In genomic region chr9:16500382-16501185, GRCm38 (mm10) we compare ENCODE assay signal across 8 mouse cellular contexts. TPM values are rescaled to one million over a fixed set of nuclear protein-coding genes. Genes with fewer than 3 reads are reported as not detected.
DNase-seq lines count a peak whose midpoint lies in the region; ATAC-seq and TF ChIP-seq lines count a peak whose summit lies in the region.

No protein-coding gene starts in this region.

- H3K4me3 ChIP-seq in ES-E14 (ENCODE audit: insufficient read depth in 1 of 2, low read depth in 1 of 2, low read length in 2 of 2, poor library complexity in 1 of 2, severe bottlenecking in 1 of 2) = peak overlapping the region; percentile 24 to 65; a peak in 3 of 4 replicates
- H3K4me3 ChIP-seq in forebrain, embryonic 15.5 days = peak overlapping the region; percentile 70
- H3K4me3 ChIP-seq in intestine, embryonic 14.5 days (ENCODE audit: low read depth, low read length) = peak overlapping the region; percentile 55
- peak overlapping the region; percentile 60 for H3K4me3 ChIP-seq in limb, embryonic 11.5 days (ENCODE audit: low read depth, low read length)
- H3K4me3 ChIP-seq in midbrain, embryonic 12.5 days = peak overlapping the region; percentile 69
- peak overlapping the region; percentile 58 for H3K4me3 ChIP-seq in stomach, embryonic 16.5 days (replicated peaks; ENCODE audit: low read length)

- peak; percentile 27 for DNase-seq in ES-E14 (ENCODE audit: low read depth, low spot score)
- DNase-seq in brain, adult 2 months (ENCODE audit: low read depth, low spot score) = peak; percentile 77
- peak; percentile 79 for DNase-seq in intestine, embryonic 14.5 days (ENCODE audit: low spot score)
- DNase-seq in limb, embryonic 11.5 days (ENCODE audit: low spot score) = peak; percentile 78

- peak overlapping the region; percentile 76 for H3K4me2 ChIP-seq in forebrain, embryonic 15.5 days (replicated peaks)
- H3K4me2 ChIP-seq in intestine, embryonic 14.5 days (ENCODE audit: low read length) = peak overlapping the region; percentile 96
- H3K4me2 ChIP-seq in limb, embryonic 11.5 days (ENCODE audit: low read depth, severe bottlenecking) = peak overlapping the region; percentile 87
- peak overlapping the region; percentile 69 for H3K4me2 ChIP-seq in midbrain, embryonic 12.5 days (replicated peaks)
- peak overlapping the region; percentile 87 for H3K4me2 ChIP-seq in stomach, embryonic 16.5 days (ENCODE audit: low read depth, low read length)

- no peaks in the 10 kb centered on the region for H3K36me3 ChIP-seq in ES-E14 (ENCODE audit: control insufficient read depth, insufficient read depth, low read length, poor library complexity, severe bottlenecking)
- H3K36me3 ChIP-seq in forebrain, embryonic 15.5 days = no peaks in the 10 kb centered on the region
- no peaks in the 10 kb centered on the region for H3K36me3 ChIP-seq in intestine, embryonic 14.5 days (ENCODE audit: control insufficient read depth, insufficient read depth, low read length)
- H3K36me3 ChIP-seq in limb, embryonic 11.5 days (ENCODE audit: control insufficient read depth, insufficient read depth, low read length) = no peaks in the 10 kb centered on the region
- no peaks in the 10 kb centered on the region for H3K36me3 ChIP-seq in midbrain, embryonic 12.5 days
- H3K36me3 ChIP-seq in stomach, embryonic 16.5 days (ENCODE audit: control insufficient read depth, insufficient read depth, low read length) = no peaks in the 10 kb centered on the region

- H3K27me3 ChIP-seq in forebrain, embryonic 15.5 days = no peaks in the 10 kb centered on the region
- H3K27me3 ChIP-seq in intestine, embryonic 14.5 days (replicated peaks; ENCODE audit: control insufficient read depth, insufficient read depth, low read length) = peaks cover 43% of the 10 kb centered on the region
- no peaks in the 10 kb centered on the region for H3K27me3 ChIP-seq in limb, embryonic 11.5 days (ENCODE audit: control insufficient read depth, insufficient read depth, low read length)
- H3K27me3 ChIP-seq in midbrain, embryonic 12.5 days = peaks cover 3% of the 10 kb centered on the region; the same call in 1 of the 2 replicates
- peaks cover 16% of the 10 kb centered on the region for H3K27me3 ChIP-seq in stomach, embryonic 16.5 days (ENCODE audit: control insufficient read depth, insufficient read depth, low read length)

- peaks cover 0 to 3% of the 10 kb centered on the region in 2 experiments; a peak in 2 of 4 replicates for H3K4me1 ChIP-seq in ES-E14 (ENCODE audit: control insufficient read depth in 2 of 2, insufficient read depth in 2 of 2, low read length in 2 of 2, poor library complexity in 1 of 2)
- peaks cover 14% of the 10 kb centered on the region for H3K4me1 ChIP-seq in forebrain, embryonic 15.5 days
- 0 out of 2 replicates have a peak, but pooled peaks cover 4% of the 10 kb centered on the region for H3K4me1 ChIP-seq in intestine, embryonic 14.5 days (replicated peaks; ENCODE audit: control insufficient read depth, insufficient read depth, low read length)
- peaks cover 10% of the 10 kb centered on the region; the same call in 1 of the 2 replicates for H3K4me1 ChIP-seq in limb, embryonic 11.5 days (ENCODE audit: control insufficient read depth, insufficient read depth, low read length)
- peaks cover 23% of the 10 kb centered on the region for H3K4me1 ChIP-seq in midbrain, embryonic 12.5 days
- H3K4me1 ChIP-seq in stomach, embryonic 16.5 days (ENCODE audit: control insufficient read depth, insufficient read depth, low read length) = no peaks in the 10 kb centered on the region

- in situ Hi-C loops in ES-E14 (cut with MboI; ENCODE audit: low sequenced_read_pairs in 2 of 2, unreplicated experiment in 2 of 2) = no loop called here

- no peaks in the 10 kb centered on the region for H3K9me3 ChIP-seq in ES-E14 (ENCODE audit: control insufficient read depth, insufficient read depth, low read depth, low read length)
- no peaks in the 10 kb centered on the region for H3K9me3 ChIP-seq in forebrain, embryonic 15.5 days
- H3K9me3 ChIP-seq in intestine, embryonic 14.5 days (ENCODE audit: control insufficient read depth, low read length) = no peaks in the 10 kb centered on the region
- H3K9me3 ChIP-seq in limb, embryonic 11.5 days (ENCODE audit: control insufficient read depth, low read length) = no peaks in the 10 kb centered on the region
- no peaks in the 10 kb centered on the region for H3K9me3 ChIP-seq in midbrain, embryonic 12.5 days
- H3K9me3 ChIP-seq in stomach, embryonic 16.5 days (replicated peaks; ENCODE audit: control insufficient read depth, low read length) = no peaks in the 10 kb centered on the region

- under 1% methylated on average over 41 of the region's 41 CpGs for WGBS in forebrain, embryonic 15.5 days
- under 1% methylated on average over 41 of the region's 41 CpGs for WGBS in intestine, embryonic 14.5 days
- under 1% methylated on average over 41 of the region's 41 CpGs for WGBS in limb, embryonic 11.5 days
- under 1% methylated on average over 41 of the region's 41 CpGs for WGBS in midbrain, embryonic 12.5 days
- WGBS in stomach, embryonic 16.5 days = under 1% methylated on average over 41 of the region's 41 CpGs

- H3K27ac ChIP-seq in ES-E14 (ENCODE audit: insufficient read depth, low read depth, low read length, poor library complexity, severe bottlenecking) = no peak overlapping the region
- H3K27ac ChIP-seq in forebrain, embryonic 15.5 days (replicated peaks) = peak overlapping the region; percentile 94
- H3K27ac ChIP-seq in intestine, embryonic 14.5 days (ENCODE audit: low read depth) = 0 out of 2 replicates have a peak overlapping the region, but pooled peaks have one; percentile 22
- H3K27ac ChIP-seq in limb, embryonic 11.5 days (replicated peaks; ENCODE audit: low read depth, low read length) = peak overlapping the region; percentile 68; the same call in 1 of the 2 replicates
- peak overlapping the region; percentile 92 for H3K27ac ChIP-seq in midbrain, embryonic 12.5 days (replicated peaks)
- H3K27ac ChIP-seq in stomach, embryonic 16.5 days (ENCODE audit: low read length) = peak overlapping the region; percentile 66; the same call in 1 of the 2 replicates

- no peak overlapping the region for H3K9ac ChIP-seq in ES-E14 (ENCODE audit: insufficient read depth, low read depth, low read length, poor library complexity, severe bottlenecking)
- peak overlapping the region; percentile 68 for H3K9ac ChIP-seq in forebrain, embryonic 15.5 days (replicated peaks)
- H3K9ac ChIP-seq in intestine, embryonic 14.5 days (ENCODE audit: low read length) = peak overlapping the region; percentile 14
- peak overlapping the region; percentile 70 for H3K9ac ChIP-seq in limb, embryonic 11.5 days (ENCODE audit: low read length)
- peak overlapping the region; percentile 86 for H3K9ac ChIP-seq in midbrain, embryonic 12.5 days (replicated peaks)
- peak overlapping the region; percentile 64 for H3K9ac ChIP-seq in stomach, embryonic 16.5 days (ENCODE audit: low read length)

- ATAC-seq in forebrain, embryonic 15.5 days (replicated peaks) = peak; percentile 46
- ATAC-seq in intestine, embryonic 14.5 days (replicated peaks; ENCODE audit: low FRiP score, low TSS enrichment, low read depth) = no peak
- ATAC-seq in limb, embryonic 11.5 days (ENCODE audit: insufficient number of reproducible peaks, low FRiP score, low TSS enrichment, low read depth) = peak; percentile 63
- peak; percentile 55 for ATAC-seq in midbrain, embryonic 12.5 days (ENCODE audit: low FRiP score, low read depth)
- ATAC-seq in stomach, embryonic 16.5 days (ENCODE audit: insufficient read depth, low FRiP score) = no peak
- no peak for ATAC-seq in granulocyte monocyte progenitor cell, adult 5-6 weeks (replicated peaks; ENCODE audit: poor library complexity, severe bottlenecking)

TF ChIP-seq in ES-E14, 5 proteins besides CTCF, POLR2A, EP300 and RAD21:
- TF ChIP-seq MAFK (IDR thresholded peaks at IDR 0.05; ENCODE audit: insufficient read depth, low read depth, low read length) (no peak), CHD2 (IDR thresholded peaks at IDR 0.05; ENCODE audit: low read depth, low read length) (no peak), ZC3H11A (IDR thresholded peaks at IDR 0.05; ENCODE audit: borderline replicate concordance, low read depth, low read length) (no peak), HCFC1 (IDR thresholded peaks at IDR 0.05; ENCODE audit: borderline replicate concordance, insufficient read depth, low read length) (no peak), ZNF384 (IDR thresholded peaks at IDR 0.05; ENCODE audit: low read depth, low read length) (no peak)

RNA-seq across cellular contexts. Expression of gene Fat3, which starts 0.5 kb away (rescaled TPM):
- total RNA-seq in ES-E14 (2012; rRNA removed) = 0.42 and 0.58 TPM in 2 replicates
- 11.7 and 12.0 TPM in 2 replicates for polyA plus RNA-seq in forebrain, embryonic 15.5 days (2015; fragmentation: Nextera tagmentation; extraction: Ambion mirVana)
- polyA plus RNA-seq in intestine, embryonic 14.5 days (2014; fragmentation: Nextera tagmentation; extraction: Ambion mirVana) = 1.2 and 1.3 TPM in 2 replicates
- polyA plus RNA-seq in limb, embryonic 11.5 days (2014; fragmentation: Nextera tagmentation; extraction: Ambion mirVana) = 3.4 and 4.0 TPM in 2 replicates
- 12.3 and 13.2 TPM in 2 replicates for polyA plus RNA-seq in midbrain, embryonic 12.5 days (2016; fragmentation: Nextera tagmentation; extraction: Ambion mirVana)
- polyA plus RNA-seq in stomach, embryonic 16.5 days (2015; fragmentation: Nextera tagmentation; extraction: Ambion mirVana) = 1.1 and 1.2 TPM in 2 replicates
- total RNA-seq in granulocyte monocyte progenitor cell, adult 5-6 weeks (2014; fragmentation: Nextera tagmentation) = not detected in 2 replicates
- total RNA-seq in granulocyte monocyte progenitor cell, adult 5-6 weeks (2017) = not detected in 2 replicates

Comparison
In these comparisons a context has a peak if more than half of its experiments do, and no peak if none do; other contexts are left out.
1. DNase-seq: peak in every context shown above with its lines; median percentile 79 in intestine, embryonic 14.5 days; 78 in limb, embryonic 11.5 days; 77 in brain, adult 2 months; 27 in ES-E14.
2. ATAC-seq: peak in forebrain, embryonic 15.5 days (single experiment), limb, embryonic 11.5 days (single experiment) and midbrain, embryonic 12.5 days (single experiment); none in intestine, embryonic 14.5 days (single experiment), stomach, embryonic 16.5 days (single experiment) and granulocyte monocyte progenitor cell, adult 5-6 weeks (single experiment).
3. Peak in every context shown above with its lines, with median percentiles within 50 percentile points of each other: H3K4me3 ChIP-seq and H3K4me2 ChIP-seq.